13 mouse cellular contexts compared by ENCODE assay signal in the genomic region with DNA sequence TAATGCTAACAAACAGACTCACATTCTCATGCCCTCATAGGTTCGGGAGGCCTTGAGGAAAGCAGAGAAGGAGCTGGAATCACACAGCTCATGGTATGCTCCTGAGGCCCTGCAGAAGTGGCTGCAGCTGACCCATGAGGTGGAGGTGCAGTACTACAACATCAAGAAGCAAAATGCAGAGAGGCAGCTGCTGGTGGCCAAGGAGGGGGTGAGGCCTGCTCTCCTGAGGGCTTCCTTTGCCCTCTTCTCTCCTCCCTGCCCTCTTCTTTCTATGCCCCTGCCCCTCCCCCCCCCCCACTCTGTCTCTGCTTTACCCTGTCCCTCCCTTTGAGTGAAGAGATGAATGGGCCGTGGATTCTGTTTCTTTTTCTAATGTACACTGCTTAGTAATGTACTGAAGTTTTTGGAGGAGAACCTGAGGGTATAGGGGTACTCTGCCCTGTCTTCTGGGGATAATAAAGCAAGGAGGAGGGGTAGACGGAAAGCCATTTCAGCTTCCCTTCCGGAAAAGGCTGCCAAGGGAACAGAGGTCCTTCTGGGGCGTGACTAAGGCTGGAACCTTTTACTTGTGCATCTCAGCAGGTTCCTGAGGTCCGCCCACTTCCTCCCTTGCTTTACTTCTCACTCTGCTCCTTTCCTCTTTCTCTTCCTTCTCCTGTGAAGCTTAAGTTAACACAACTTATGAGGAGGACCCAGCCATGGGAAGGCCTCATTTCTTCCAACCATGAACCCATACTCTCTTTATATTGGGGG. TPM values are rescaled to one million over a fixed set of nuclear protein-coding genes. Genes with fewer than 3 reads are reported as not detected.
DNase-seq lines count a peak whose midpoint lies in the region; ATAC-seq and TF ChIP-seq lines count a peak whose summit lies in the region.
"Had no signal": no experiment of that assay in that cellular context is flagged by ENCODE, and none has a peak within 500 bp of the region (broad histone marks: within the 10 kb centered on the region; RNA-seq: fewer than 3 reads in every experiment).

No protein-coding gene starts in this region.

- no peak overlapping the region for H3K4me3 ChIP-seq in heart, embryonic 12.5 days
- no peak overlapping the region for H3K4me3 ChIP-seq in heart, adult 2 months
- no peak overlapping the region for H3K4me3 ChIP-seq in midbrain, embryonic 14.5 days (replicated peaks; ENCODE audit: low read depth, low read length)
- H3K4me3 ChIP-seq: hindbrain, embryonic 12.5 days had no signal

- WGBS in heart, embryonic 12.5 days, result 54% methylated on average over 6 of the region's 6 CpGs
- 47% methylated on average over 6 of the region's 6 CpGs for WGBS in heart, adult 2 months
- 52% methylated on average over 6 of the region's 6 CpGs for WGBS in midbrain, embryonic 14.5 days

- TF ChIP-seq CTCF in heart, adult 2 months (IDR thresholded peaks at IDR 0.05), result no peak

- no peak overlapping the region for H3K27ac ChIP-seq in heart, embryonic 12.5 days (ENCODE audit: poor library complexity, severe bottlenecking)
- no peak overlapping the region for H3K27ac ChIP-seq in heart, adult 2 months
- no peak overlapping the region for H3K27ac ChIP-seq in midbrain, embryonic 14.5 days (replicated peaks; ENCODE audit: low read depth, low read length)
- H3K27ac ChIP-seq: hindbrain, embryonic 12.5 days had no signal

- no peak overlapping the region for H3K4me2 ChIP-seq in heart, embryonic 12.5 days
- no peak overlapping the region for H3K4me2 ChIP-seq in midbrain, embryonic 14.5 days (ENCODE audit: low read length)
- H3K4me2 ChIP-seq: hindbrain, embryonic 12.5 days had no signal

- no peaks in the 10 kb centered on the region for H3K9me3 ChIP-seq in heart, embryonic 12.5 days (replicated peaks)
- H3K9me3 ChIP-seq in midbrain, embryonic 14.5 days (ENCODE audit: control insufficient read depth, low read length), result no peaks in the 10 kb centered on the region
- H3K9me3 ChIP-seq: hindbrain, embryonic 12.5 days had no signal

- TF ChIP-seq POLR2A in heart, adult 2 months (IDR thresholded peaks at IDR 0.05; ENCODE audit: insufficient read depth, low read depth, low read length), result no peak

- no peaks in the 10 kb centered on the region for H3K79me2 ChIP-seq in heart, adult 2 months (replicated peaks; ENCODE audit: control insufficient read depth, insufficient read depth, low read length)

- intact Hi-C loops in heart, adult 2 months (cut with DNase I), result no loop called here

- no peaks in the 10 kb centered on the region for H3K36me3 ChIP-seq in heart, embryonic 12.5 days
- no peaks in the 10 kb centered on the region for H3K36me3 ChIP-seq in heart, adult 2 months (ENCODE audit: control insufficient read depth, insufficient read depth, low read length)
- H3K36me3 ChIP-seq in midbrain, embryonic 14.5 days (ENCODE audit: control insufficient read depth, insufficient read depth, low read length), result 0 out of 2 replicates have a peak, but pooled peaks cover 5% of the 10 kb centered on the region
- H3K36me3 ChIP-seq: hindbrain, embryonic 12.5 days had no signal

- no peak for TF ChIP-seq EP300 in heart, adult 2 months (IDR thresholded peaks at IDR 0.05; ENCODE audit: insufficient read depth, low read depth, low read length)

- ATAC-seq in heart, embryonic 12.5 days (ENCODE audit: insufficient number of reproducible peaks, low FRiP score), result peak; percentile 39; the same call in 1 of the 2 replicates
- peak; percentile 88 for ATAC-seq in granulocyte monocyte progenitor cell, adult 5-6 weeks (replicated peaks; ENCODE audit: poor library complexity, severe bottlenecking)
- ATAC-seq in megakaryocyte, adult 5-6 weeks (ENCODE audit: poor library complexity, severe bottlenecking), result peak; percentile 89
- no peak for ATAC-seq in midbrain, embryonic 14.5 days (ENCODE audit: low FRiP score, low TSS enrichment)

- H3K27me3 ChIP-seq in heart, embryonic 12.5 days (replicated peaks), result no peaks in the 10 kb centered on the region
- H3K27me3 ChIP-seq in heart, adult 2 months (ENCODE audit: control insufficient read depth, insufficient read depth, low read length), result peaks cover 2% of the 10 kb centered on the region; the same call in 1 of the 2 replicates
- no peaks in the 10 kb centered on the region for H3K27me3 ChIP-seq in midbrain, embryonic 14.5 days (ENCODE audit: control insufficient read depth, insufficient read depth, low read length)
- H3K27me3 ChIP-seq: hindbrain, embryonic 12.5 days had no signal

- no peak for DNase-seq in heart, adult 2 months
- peak; percentile 46 for DNase-seq in CD4-positive helper T cell, adult 2 months (ENCODE audit: low read depth, low spot score)
- no peak for DNase-seq in cerebellum, adult 11-12 months
- no peak for DNase-seq in heart, adult 9 months (ENCODE audit: low spot score in 2 of 2)
- no peak for DNase-seq in midbrain, embryonic 14.5 days
- DNase-seq: gastrocnemius, postnatal 36 days; kidney, postnatal 14 days; left cerebral cortex, postnatal 4 days had no signal

- H3K9ac ChIP-seq in heart, embryonic 12.5 days, result no peak overlapping the region
- no peak overlapping the region for H3K9ac ChIP-seq in heart, adult 2 months (ENCODE audit: low read depth, low read length)
- no peak overlapping the region for H3K9ac ChIP-seq in midbrain, embryonic 14.5 days (replicated peaks; ENCODE audit: low read length)
- H3K9ac ChIP-seq: hindbrain, embryonic 12.5 days had no signal

- 0 out of 2 replicates have a peak, but pooled peaks cover 3% of the 10 kb centered on the region for H3K4me1 ChIP-seq in heart, embryonic 12.5 days (replicated peaks)
- H3K4me1 ChIP-seq in heart, adult 2 months (ENCODE audit: control insufficient read depth, insufficient read depth, low read length), result no peaks in the 10 kb centered on the region; the same call in 1 of the 2 replicates
- H3K4me1 ChIP-seq in midbrain, embryonic 14.5 days (ENCODE audit: control insufficient read depth, insufficient read depth, low read length), result no peaks in the 10 kb centered on the region

RNA-seq across cellular contexts. Expression of a gene that starts 15.4 kb away (rescaled TPM):
- polyA plus RNA-seq in heart, embryonic 12.5 days (2016; fragmentation: Nextera tagmentation; extraction: Ambion mirVana), result 134 and 145 TPM in 2 replicates
- 1 to 10 TPM; 9.6 to 9.9 TPM for total RNA-seq in heart, adult 2 months (2021)
- 4.4 and 8.1 TPM in 2 replicates for polyA plus RNA-seq in heart, adult 2 months (2012; rRNA removed)
- 171 and 252 TPM in 2 replicates for total RNA-seq in granulocyte monocyte progenitor cell, adult 5-6 weeks (2014; fragmentation: Nextera tagmentation)
- total RNA-seq in granulocyte monocyte progenitor cell, adult 5-6 weeks (2017), result 642 and 757 TPM in 2 replicates
- total RNA-seq in megakaryocyte, adult 5-6 weeks (2015), result 161 and 172 TPM in 2 replicates
- total RNA-seq in megakaryocyte, adult 5-6 weeks (2017), result 413 and 515 TPM in 2 replicates
- polyA plus RNA-seq in midbrain, embryonic 14.5 days (2014; fragmentation: Nextera tagmentation; extraction: Ambion mirVana), result 36.2 and 65.9 TPM in 2 replicates

RNA-seq across cellular contexts. Expression of a gene that starts 55.4 kb away (rescaled TPM):
- 0.15 TPM in 1 of 2 replicates, not detected in the other for polyA plus RNA-seq in heart, embryonic 12.5 days (2016; fragmentation: Nextera tagmentation; extraction: Ambion mirVana)
- not detected for total RNA-seq in heart, adult 2 months (2021)
- polyA plus RNA-seq in heart, adult 2 months (2012; rRNA removed), result not detected in 2 replicates
- total RNA-seq in granulocyte monocyte progenitor cell, adult 5-6 weeks (2014; fragmentation: Nextera tagmentation), result not detected in 2 replicates
- total RNA-seq in granulocyte monocyte progenitor cell, adult 5-6 weeks (2017), result not detected in 2 replicates
- total RNA-seq in megakaryocyte, adult 5-6 weeks (2015), result not detected in 2 replicates
- not detected in 2 replicates for total RNA-seq in megakaryocyte, adult 5-6 weeks (2017)
- 0.61 and 0.74 TPM in 2 replicates for polyA plus RNA-seq in midbrain, embryonic 14.5 days (2014; fragmentation: Nextera tagmentation; extraction: Ambion mirVana)
- total RNA-seq: gastrocnemius, postnatal 36 days; left cerebral cortex, postnatal 4 days had no signal
- polyA plus RNA-seq: urinary bladder, adult 2 months had no signal

Comparison
In these comparisons a context has a peak if more than half of its experiments do, and no peak if none do; other contexts are left out.
1. RNA of a gene that starts 15.4 kb away (total RNA-seq): 171 to 757 TPM in granulocyte monocyte progenitor cell, adult 5-6 weeks and 161 to 515 TPM in megakaryocyte, adult 5-6 weeks; 9.6 to 9.9 TPM in heart, adult 2 months; every median in the first group is over 10 times any median in the second.